In genomic region chr15:79037913-79038328, GRCm38 (mm10) we compare ENCODE assay signal across 8 mouse cellular contexts. TPM values are rescaled to one million over a fixed set of nuclear protein-coding genes. Genes with fewer than 3 reads are reported as not detected.
DNase-seq lines count a peak whose midpoint lies in the region; ATAC-seq lines count a peak whose summit lies in the region.

No protein-coding gene starts in this region.

- H3K4me3 ChIP-seq in forebrain, embryonic 11.5 days (ENCODE audit: low read depth, low read length): no peak overlapping the region

- H3K4me1 ChIP-seq in forebrain, embryonic 11.5 days (replicated peaks; ENCODE audit: control insufficient read depth, insufficient read depth, low read length): peaks cover 12% of the 10 kb centered on the region

- ATAC-seq in CD4-positive, CD25-positive, alpha-beta regulatory T cell, adult 4 months: no peak
- ATAC-seq in forebrain, embryonic 11.5 days (replicated peaks; ENCODE audit: low FRiP score): no peak

- peak; percentile 85 for DNase-seq in CD4-positive, CD25-positive, alpha-beta regulatory T cell, adult 2 months (ENCODE audit: low read depth, low spot score)
- peak; percentile 76 for DNase-seq in c-Kit-positive CD71-positive TER-119-positive erythroid progenitor cells, embryonic 14.5 days (ENCODE audit: low spot score)
- DNase-seq in forebrain, embryonic 11.5 days (ENCODE audit: low spot score): peak; percentile 89
- peak; percentile 77 to 87 for DNase-seq in heart, postnatal 10 days
- DNase-seq in kidney, postnatal 4 days: peak; percentile 88 to 90
- peak; percentile 85 for DNase-seq in lung, postnatal 36 days
- DNase-seq in skeletal muscle tissue, adult 2 months (ENCODE audit: low read depth, low spot score): peak; percentile 58

- H3K36me3 ChIP-seq in forebrain, embryonic 11.5 days (ENCODE audit: control insufficient read depth, insufficient read depth, low read length): no peaks in the 10 kb centered on the region; the same call in 1 of the 2 replicates

- intact Hi-C loops in heart, postnatal 10 days (cut with DNase I): loop anchor here (1.0 to 2.0 kb wide), 2 partner anchors 33 to 111 kb away; no protein-coding TSS in a partner anchor

- H3K27ac ChIP-seq in forebrain, embryonic 11.5 days (ENCODE audit: low read depth, low read length): no peak overlapping the region

- no peak overlapping the region for H3K9ac ChIP-seq in forebrain, embryonic 11.5 days (ENCODE audit: low read length)

- no peak overlapping the region for H3K4me2 ChIP-seq in forebrain, embryonic 11.5 days (ENCODE audit: low read depth, low read length, severe bottlenecking)

- no peaks in the 10 kb centered on the region for H3K9me3 ChIP-seq in forebrain, embryonic 11.5 days (ENCODE audit: control insufficient read depth, low read length)

- 16% methylated on average over 14 of the region's 14 CpGs for WGBS in forebrain, embryonic 11.5 days

- peaks cover 30% of the 10 kb centered on the region for H3K27me3 ChIP-seq in forebrain, embryonic 11.5 days (ENCODE audit: control insufficient read depth, insufficient read depth, low read length)

RNA-seq across cellular contexts. Expression of gene Galr3, which starts 3.8 kb away (rescaled TPM):
- polyA plus RNA-seq in CD4-positive, CD25-positive, alpha-beta regulatory T cell, adult 4 months (2017; shearing (Covaris generic)): not detected
- polyA plus RNA-seq in forebrain, embryonic 11.5 days (2014; fragmentation: Nextera tagmentation; extraction: Ambion mirVana): not detected in 2 replicates
- total RNA-seq in heart, postnatal 10 days (2021): not detected

RNA-seq across cellular contexts. Expression of gene H1f0, which starts 9.7 kb away (rescaled TPM):
- 10 to 100 TPM; 20.7 to 33.3 TPM for polyA plus RNA-seq in CD4-positive, CD25-positive, alpha-beta regulatory T cell, adult 4 months (2017; shearing (Covaris generic))
- 349 and 396 TPM in 2 replicates for polyA plus RNA-seq in forebrain, embryonic 11.5 days (2014; fragmentation: Nextera tagmentation; extraction: Ambion mirVana)
- total RNA-seq in heart, postnatal 10 days (2021): 100 to 1,000 TPM; 208 to 227 TPM

RNA-seq across cellular contexts. Expression of gene Ankrd54, which starts 24.8 kb away (rescaled TPM):
- 1 to 10 TPM; 3.5 to 9.6 TPM for polyA plus RNA-seq in CD4-positive, CD25-positive, alpha-beta regulatory T cell, adult 4 months (2017; shearing (Covaris generic))
- 61.6 and 67.1 TPM in 2 replicates for polyA plus RNA-seq in forebrain, embryonic 11.5 days (2014; fragmentation: Nextera tagmentation; extraction: Ambion mirVana)
- total RNA-seq in heart, postnatal 10 days (2021): 10 to 100 TPM in 1 of 2 experiments, 1 to 10 TPM in 1; 9.1 to 10.7 TPM

RNA-seq across cellular contexts. Expression of gene Eif3l, which starts 37.1 kb away (rescaled TPM):
- 100 to 1,000 TPM; 224 to 263 TPM for polyA plus RNA-seq in CD4-positive, CD25-positive, alpha-beta regulatory T cell, adult 4 months (2017; shearing (Covaris generic))
- polyA plus RNA-seq in forebrain, embryonic 11.5 days (2014; fragmentation: Nextera tagmentation; extraction: Ambion mirVana): 245 and 254 TPM in 2 replicates
- 10 to 100 TPM; 94.5 to 95.7 TPM for total RNA-seq in heart, postnatal 10 days (2021)

Comparison
In these comparisons a context has a peak if more than half of its experiments do, and no peak if none do; other contexts are left out.
1. RNA of gene H1f0, which starts 9.7 kb away (polyA plus RNA-seq): 349 to 396 TPM in forebrain, embryonic 11.5 days; 20.7 to 33.3 TPM in CD4-positive, CD25-positive, alpha-beta regulatory T cell, adult 4 months; every median in the first group is over 10 times any median in the second.
2. Peak in every context shown above with its lines, with median percentiles within 50 percentile points of each other: DNase-seq.